Comparison of ENCODE assay signal across 8 mouse cellular contexts in the genomic region with DNA sequence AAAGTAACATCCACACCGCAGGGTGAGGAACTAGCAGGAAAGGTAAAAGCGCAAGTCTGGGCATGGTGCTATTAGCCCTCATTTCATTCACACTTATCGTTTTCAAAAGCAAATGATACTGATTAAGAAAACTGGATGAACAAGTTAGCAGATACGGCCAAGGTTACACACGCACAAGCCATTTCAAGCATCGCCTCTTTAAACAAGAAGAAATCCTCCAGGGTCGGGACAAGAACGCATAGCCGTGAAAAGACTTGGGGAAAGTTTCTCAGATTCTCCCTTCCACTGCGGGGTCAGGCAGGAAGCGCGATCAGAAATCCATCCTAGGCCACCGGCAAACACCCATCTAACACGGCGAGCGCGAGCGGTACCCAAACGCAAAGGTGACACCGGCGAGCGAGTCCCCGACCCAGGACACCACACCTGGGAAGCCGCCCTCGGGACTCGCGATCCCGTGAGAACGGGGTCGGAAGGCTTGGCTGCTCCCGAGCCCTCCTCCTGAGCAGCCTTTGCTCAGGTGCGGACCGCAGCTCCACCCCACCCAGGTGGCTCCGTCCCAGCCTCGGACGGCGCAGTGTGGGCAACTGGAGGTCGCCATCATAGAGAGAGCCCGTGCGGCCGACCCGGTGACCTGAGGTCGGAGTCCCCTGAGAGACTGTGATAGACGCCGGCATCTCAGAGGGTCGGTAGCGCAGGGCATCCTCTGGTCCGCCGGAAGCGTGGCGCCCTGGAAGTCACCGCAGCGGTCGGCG. TPM values are rescaled to one million over a fixed set of nuclear protein-coding genes. Genes with fewer than 3 reads are reported as not detected.
DNase-seq lines count a peak whose midpoint lies in the region; ATAC-seq lines count a peak whose summit lies in the region.

No protein-coding gene starts in this region.

- no peak overlapping the region for H3K27ac ChIP-seq in forebrain, embryonic 12.5 days
- no peak overlapping the region for H3K27ac ChIP-seq in liver, embryonic 13.5 days
- H3K27ac ChIP-seq in stomach, embryonic 15.5 days, result peak overlapping the region; percentile 79

- no peaks in the 10 kb centered on the region for H3K9me3 ChIP-seq in forebrain, embryonic 12.5 days
- no peaks in the 10 kb centered on the region for H3K9me3 ChIP-seq in liver, embryonic 13.5 days (replicated peaks)
- H3K9me3 ChIP-seq in stomach, embryonic 15.5 days, result no peaks in the 10 kb centered on the region

- peak; percentile 33 to 77 for DNase-seq in kidney, postnatal 25 days
- no peak for DNase-seq in kidney, postnatal 14 days
- peak; percentile 26 for DNase-seq in Muller cell, postnatal 12 days (ENCODE audit: inconsistent ontology term)
- DNase-seq in liver, embryonic 13.5 days, result no peak
- no peak for DNase-seq in adrenal gland, adult 8-10 months

- H3K9ac ChIP-seq in forebrain, embryonic 12.5 days, result peak overlapping the region; percentile 79
- peak overlapping the region; percentile 84 for H3K9ac ChIP-seq in liver, embryonic 13.5 days
- peak overlapping the region; percentile 53 for H3K9ac ChIP-seq in stomach, embryonic 15.5 days

- no peaks in the 10 kb centered on the region for H3K27me3 ChIP-seq in forebrain, embryonic 12.5 days
- H3K27me3 ChIP-seq in liver, embryonic 13.5 days, result no peaks in the 10 kb centered on the region
- H3K27me3 ChIP-seq in stomach, embryonic 15.5 days (replicated peaks), result no peaks in the 10 kb centered on the region

- H3K4me2 ChIP-seq in forebrain, embryonic 12.5 days, result peak overlapping the region; percentile 96
- peak overlapping the region; percentile 97 for H3K4me2 ChIP-seq in liver, embryonic 13.5 days
- peak overlapping the region; percentile 94 for H3K4me2 ChIP-seq in stomach, embryonic 15.5 days

- peaks cover 17% of the 10 kb centered on the region for H3K36me3 ChIP-seq in forebrain, embryonic 12.5 days (replicated peaks)
- H3K36me3 ChIP-seq in liver, embryonic 13.5 days, result peaks cover 15% of the 10 kb centered on the region
- H3K36me3 ChIP-seq in stomach, embryonic 15.5 days, result peaks cover 3% of the 10 kb centered on the region; the same call in 1 of the 2 replicates

- peak overlapping the region; percentile 88 for H3K4me3 ChIP-seq in forebrain, embryonic 12.5 days (replicated peaks)
- peak overlapping the region; percentile 92 for H3K4me3 ChIP-seq in liver, embryonic 13.5 days (replicated peaks)
- H3K4me3 ChIP-seq in stomach, embryonic 15.5 days (replicated peaks), result peak overlapping the region; percentile 88

- ATAC-seq in forebrain, embryonic 12.5 days (ENCODE audit: low FRiP score), result no peak; the same call in 1 of the 2 replicates
- peak; percentile 67 for ATAC-seq in liver, embryonic 13.5 days (ENCODE audit: low read depth)
- ATAC-seq in stomach, embryonic 15.5 days (ENCODE audit: insufficient read depth, low FRiP score, low read depth), result peak; percentile 63
- no peak for ATAC-seq in granulocyte monocyte progenitor cell, adult 5-6 weeks (replicated peaks; ENCODE audit: poor library complexity, severe bottlenecking)

- peaks cover 20% of the 10 kb centered on the region for H3K4me1 ChIP-seq in forebrain, embryonic 12.5 days
- peaks cover 26% of the 10 kb centered on the region for H3K4me1 ChIP-seq in liver, embryonic 13.5 days (replicated peaks)
- no peaks in the 10 kb centered on the region for H3K4me1 ChIP-seq in stomach, embryonic 15.5 days

- WGBS in forebrain, embryonic 12.5 days, result under 1% methylated on average over 55 of the region's 55 CpGs
- WGBS in liver, embryonic 13.5 days (ENCODE audit: insufficient replicate concordance), result under 1% methylated on average over 55 of the region's 55 CpGs
- under 1% methylated on average over 55 of the region's 55 CpGs for WGBS in stomach, embryonic 15.5 days

RNA-seq across cellular contexts. Expression of gene Pigf, which starts 0.5 kb away (rescaled TPM):
- polyA plus RNA-seq in forebrain, embryonic 12.5 days (2016; fragmentation: Nextera tagmentation; extraction: Ambion mirVana), result 36.7 and 39.2 TPM in 2 replicates
- polyA plus RNA-seq in liver, embryonic 13.5 days (2015; fragmentation: Nextera tagmentation; extraction: Ambion mirVana), result 17.2 and 18.5 TPM in 2 replicates
- 61.1 and 64.4 TPM in 2 replicates for polyA plus RNA-seq in stomach, embryonic 15.5 days (2015; fragmentation: Nextera tagmentation; extraction: Ambion mirVana)
- 13.8 and 17.0 TPM in 2 replicates for total RNA-seq in granulocyte monocyte progenitor cell, adult 5-6 weeks (2014; fragmentation: Nextera tagmentation)
- 22.3 and 25.0 TPM in 2 replicates for total RNA-seq in granulocyte monocyte progenitor cell, adult 5-6 weeks (2017)
- 10 to 100 TPM; 15.9 to 19.2 (median 18.1) TPM for total RNA-seq in adrenal gland, adult 8-10 months (2022)

RNA-seq across cellular contexts. Expression of gene Cript, which starts 0.7 kb away (rescaled TPM):
- polyA plus RNA-seq in forebrain, embryonic 12.5 days (2016; fragmentation: Nextera tagmentation; extraction: Ambion mirVana), result 177 and 179 TPM in 2 replicates
- 81.7 and 89.5 TPM in 2 replicates for polyA plus RNA-seq in liver, embryonic 13.5 days (2015; fragmentation: Nextera tagmentation; extraction: Ambion mirVana)
- 120 and 127 TPM in 2 replicates for polyA plus RNA-seq in stomach, embryonic 15.5 days (2015; fragmentation: Nextera tagmentation; extraction: Ambion mirVana)
- 75.0 and 82.0 TPM in 2 replicates for total RNA-seq in granulocyte monocyte progenitor cell, adult 5-6 weeks (2014; fragmentation: Nextera tagmentation)
- total RNA-seq in granulocyte monocyte progenitor cell, adult 5-6 weeks (2017), result 57.9 and 68.6 TPM in 2 replicates
- total RNA-seq in adrenal gland, adult 8-10 months (2022), result 10 to 100 TPM; 53.2 to 83.7 (median 71.9) TPM

Comparison
In these comparisons a context has a peak if more than half of its experiments do, and no peak if none do; other contexts are left out.
1. DNase-seq: peak in kidney, postnatal 25 days (2 of 2) and Muller cell, postnatal 12 days (single experiment); none in kidney, postnatal 14 days (single experiment), liver, embryonic 13.5 days (single experiment) and adrenal gland, adult 8-10 months (single experiment).
2. ATAC-seq: peak in liver, embryonic 13.5 days (single experiment) and stomach, embryonic 15.5 days (single experiment); none in forebrain, embryonic 12.5 days (single experiment) and granulocyte monocyte progenitor cell, adult 5-6 weeks (single experiment).
3. Peak in every context shown above with its lines, with median percentiles within 50 percentile points of each other: H3K4me2 ChIP-seq, H3K4me3 ChIP-seq and H3K9ac ChIP-seq.